Mouse (Mus musculus): ENCODE measurements at regions not wholly inside any gene's neighbourhood (a gene's known extent, or its start where the extent isn't known, plus 50 kb on each side); places are given as distances from the start of the nearest gene placed in this dataset.

- no peak for DNase-seq (ENCODE audit: low spot score)
These were observed 66.2 kb downstream of the A730009L09Rik start for GRCm38 (mm10) chr16:84581166-84581565.

GRCm38 (mm10) chr16:84583323-84583722, 68.4 kb downstream of the A730009L09Rik start:
- DNase-seq (ENCODE audit: low spot score), result peak; percentile 3

- no peak for DNase-seq (ENCODE audit: low spot score)
These were observed 68.9 kb downstream of the A730009L09Rik start for GRCm38 (mm10) chr16:84583773-84584229.

DNA sequence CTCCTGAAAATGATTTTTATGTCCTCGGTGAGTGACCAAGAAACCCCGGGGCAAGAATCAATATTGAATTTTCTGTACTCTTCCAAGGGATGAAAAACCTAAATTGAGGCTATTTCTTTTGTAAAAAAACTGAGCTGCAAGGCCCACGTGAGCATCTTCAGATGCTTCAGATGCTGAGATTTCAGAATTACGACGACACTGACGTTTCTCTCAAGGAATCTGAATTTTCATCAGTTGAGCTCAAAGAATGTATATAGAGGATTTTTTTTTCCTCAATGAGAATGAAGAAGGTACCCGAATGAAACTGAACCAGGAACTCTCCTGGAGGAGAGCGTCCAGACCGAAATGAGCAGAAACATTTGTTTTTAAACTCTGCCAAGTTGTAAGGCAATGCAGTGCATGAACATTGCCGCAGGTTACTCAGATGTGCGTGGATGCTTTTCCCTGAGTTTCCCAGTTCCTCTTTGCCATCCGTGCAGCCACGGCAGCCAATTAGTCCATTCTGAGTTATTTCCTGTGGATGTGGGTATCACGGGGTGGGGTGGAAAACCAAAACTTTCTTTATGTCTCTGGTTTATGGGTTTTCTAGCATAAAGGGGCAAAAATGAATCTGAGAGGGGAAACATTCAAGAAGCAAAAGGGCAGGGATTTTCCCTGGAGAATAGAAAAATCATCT, 69.9 kb downstream of the A730009L09Rik start:
- DNase-seq (ENCODE audit: low spot score), result no peak

- DNase-seq (ENCODE audit: low spot score), result no peak
These were observed 78.1 kb downstream of the A730009L09Rik start for GRCm38 (mm10) chr16:84592978-84593377.

DNA sequence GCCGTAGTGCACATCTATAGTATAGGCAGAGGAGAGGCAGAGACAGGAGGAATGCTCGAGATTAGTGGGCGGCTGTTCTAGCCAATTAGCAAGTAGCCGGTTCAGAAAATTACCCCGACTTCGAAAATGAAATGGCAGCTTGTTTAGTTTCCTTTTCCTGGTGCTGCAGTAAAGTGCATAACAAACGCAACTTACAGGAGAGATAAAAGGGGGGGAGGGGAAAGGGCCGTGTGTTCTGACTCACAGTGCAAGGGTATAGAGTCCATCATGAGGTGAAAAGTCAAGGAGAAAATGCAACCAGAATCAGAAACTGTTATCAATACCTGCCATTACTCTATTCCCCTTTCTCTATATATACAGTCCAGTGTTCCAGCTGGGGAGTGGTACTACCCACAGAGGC, 88.0 kb downstream of the A730009L09Rik start:
- DNase-seq (ENCODE audit: low spot score), result no peak

- no peak for DNase-seq (ENCODE audit: low spot score)
These were observed 88.7 kb downstream of the A730009L09Rik start for GRCm38 (mm10) chr16:84603465-84604205.

DNA sequence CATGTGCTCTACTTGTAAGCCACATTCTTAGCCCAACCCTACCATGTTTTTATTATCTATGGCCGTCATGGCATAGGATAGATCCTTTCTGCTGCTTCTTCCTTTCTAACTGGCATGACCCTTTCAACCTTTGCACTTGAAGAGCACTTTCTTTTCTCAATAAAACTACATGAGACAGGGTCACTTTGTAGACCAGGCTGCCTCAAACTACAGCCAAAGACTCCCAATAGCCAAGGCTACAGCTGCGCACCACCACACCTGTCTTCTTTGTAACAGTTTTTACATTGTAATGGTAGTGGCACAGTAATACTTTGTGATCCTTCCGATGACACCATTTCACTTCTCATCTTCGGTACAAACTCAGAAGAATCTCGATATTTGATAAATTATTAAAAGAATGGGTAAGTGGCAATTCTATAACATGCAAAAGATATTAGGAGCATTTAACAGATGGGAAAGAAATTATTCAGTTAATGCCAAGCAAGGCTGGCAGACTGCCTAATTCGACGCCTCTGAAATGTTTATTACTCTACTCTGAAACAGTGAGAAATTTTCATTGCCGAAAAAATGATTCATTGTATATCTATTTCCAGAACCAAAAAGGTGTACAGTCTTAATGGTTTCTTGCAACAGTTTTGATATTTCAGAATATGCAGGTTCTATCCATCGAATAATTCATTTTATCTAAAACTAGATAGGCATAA, 89.5 kb downstream of the A730009L09Rik start:
- no peak for DNase-seq (ENCODE audit: low spot score)

- no peak for DNase-seq (ENCODE audit: low spot score)
These were observed 91.3 kb downstream of the A730009L09Rik start for GRCm38 (mm10) chr16:84606010-84606803.

GRCm38 (mm10) chr16:84606804-84607095, 91.8 kb downstream of the A730009L09Rik start:
- no peak for DNase-seq (ENCODE audit: low spot score)

GRCm38 (mm10) chr16:84607503-84607902, 92.6 kb downstream of the A730009L09Rik start:
- no peak for DNase-seq (ENCODE audit: low spot score)

DNA sequence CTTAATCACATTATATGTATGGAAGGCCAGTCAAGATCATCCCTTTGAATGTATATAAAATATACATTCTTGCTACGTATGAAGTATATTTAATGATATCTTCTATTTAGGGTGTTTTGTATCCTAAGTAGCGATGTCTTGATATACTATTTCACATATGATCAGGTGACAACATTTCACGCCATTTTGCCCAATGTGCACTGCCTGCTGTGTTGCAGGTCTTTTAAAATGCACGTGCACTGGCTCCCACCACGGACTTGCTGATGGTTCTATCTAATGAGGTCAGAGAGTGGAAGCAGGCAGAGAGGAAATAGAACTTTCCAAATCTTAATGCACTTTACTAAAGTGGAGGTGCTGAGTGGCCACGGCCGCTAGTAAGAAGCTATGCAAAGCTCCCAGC, 100.8 kb downstream of the A730009L09Rik start:
- no peak for DNase-seq (ENCODE audit: low spot score)

DNA sequence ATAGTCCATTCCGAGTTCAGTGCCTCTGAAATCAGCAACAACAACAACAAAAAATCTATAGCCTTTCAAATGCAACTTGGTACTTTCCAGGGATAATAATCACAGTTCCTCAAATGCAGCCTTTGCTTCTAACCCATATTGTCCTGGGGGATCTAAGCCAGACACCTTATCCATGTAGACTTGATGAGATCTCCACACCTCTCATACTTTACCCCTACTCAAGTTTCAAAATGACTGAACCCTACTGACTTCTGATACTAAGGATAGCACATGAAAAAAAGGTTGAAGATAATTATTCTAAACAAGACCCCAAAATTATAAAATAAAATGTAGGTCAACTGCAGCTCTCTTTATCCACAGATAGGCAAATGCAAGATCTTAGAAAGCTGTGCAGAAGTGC, 101.2 kb downstream of the A730009L09Rik start:
- no peak for DNase-seq (ENCODE audit: low spot score)

GRCm38 (mm10) chr16:84618379-84618778, 103.5 kb downstream of the A730009L09Rik start:
- DNase-seq (ENCODE audit: low spot score), result no peak

DNA sequence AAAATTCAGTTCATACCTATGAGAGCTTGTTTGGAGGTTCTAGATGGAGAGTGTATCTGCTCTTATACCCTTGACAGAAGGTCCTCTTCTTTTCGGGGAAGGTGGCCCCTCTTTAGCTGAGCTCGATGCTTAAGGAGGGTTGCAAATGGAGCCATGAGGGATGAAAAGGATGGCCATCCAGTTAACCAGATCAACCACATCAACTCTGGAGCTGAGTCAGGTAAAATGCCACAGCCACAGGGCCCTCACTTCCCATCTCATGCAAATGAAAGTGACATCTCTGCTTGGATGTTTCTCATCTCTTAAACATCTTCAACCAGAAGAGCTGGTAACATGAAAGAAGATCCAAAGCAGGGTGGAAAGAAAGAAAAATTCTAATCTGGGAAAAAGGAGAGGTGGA, 105.0 kb downstream of the A730009L09Rik start:
- DNase-seq (ENCODE audit: low spot score), result no peak

- DNase-seq (ENCODE audit: low spot score), result no peak
These were observed 105.9 kb downstream of the A730009L09Rik start for GRCm38 (mm10) chr16:84620861-84621260.

DNA sequence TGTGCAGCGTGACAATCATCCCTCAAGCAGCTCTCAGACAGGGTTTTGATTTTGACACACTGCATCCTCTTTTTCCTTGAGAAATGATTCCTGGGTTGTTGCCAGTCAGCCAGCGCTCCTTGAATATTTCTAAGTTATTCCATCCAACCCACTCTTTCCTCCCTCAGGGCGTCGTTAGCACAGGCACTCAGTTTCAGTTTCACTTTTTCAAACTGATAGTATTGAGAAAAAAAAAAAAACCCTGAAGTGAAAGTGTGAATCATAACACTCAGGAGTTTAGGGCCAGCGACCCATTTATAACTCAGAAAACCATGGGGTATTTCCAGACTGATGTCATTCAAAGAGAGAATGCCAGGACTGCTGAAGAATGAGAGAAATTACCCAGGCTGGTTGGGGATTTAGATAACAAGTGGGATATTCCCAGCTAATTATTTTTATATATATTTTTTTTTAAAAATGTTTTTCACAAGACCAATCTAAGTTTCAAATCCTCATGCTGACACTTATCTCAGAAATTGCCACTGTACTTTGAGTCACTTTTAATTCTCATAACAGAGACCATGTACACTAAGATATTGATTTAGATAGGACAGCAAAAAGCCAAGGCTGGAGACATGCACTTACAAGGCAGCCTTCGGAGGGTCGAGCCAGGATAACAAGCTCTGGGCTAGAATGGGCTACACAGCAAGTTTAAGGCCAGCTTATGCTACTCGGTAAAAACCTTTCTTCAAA, 106.5 kb downstream of the A730009L09Rik start:
- no peak for DNase-seq (ENCODE audit: low spot score)

DNA sequence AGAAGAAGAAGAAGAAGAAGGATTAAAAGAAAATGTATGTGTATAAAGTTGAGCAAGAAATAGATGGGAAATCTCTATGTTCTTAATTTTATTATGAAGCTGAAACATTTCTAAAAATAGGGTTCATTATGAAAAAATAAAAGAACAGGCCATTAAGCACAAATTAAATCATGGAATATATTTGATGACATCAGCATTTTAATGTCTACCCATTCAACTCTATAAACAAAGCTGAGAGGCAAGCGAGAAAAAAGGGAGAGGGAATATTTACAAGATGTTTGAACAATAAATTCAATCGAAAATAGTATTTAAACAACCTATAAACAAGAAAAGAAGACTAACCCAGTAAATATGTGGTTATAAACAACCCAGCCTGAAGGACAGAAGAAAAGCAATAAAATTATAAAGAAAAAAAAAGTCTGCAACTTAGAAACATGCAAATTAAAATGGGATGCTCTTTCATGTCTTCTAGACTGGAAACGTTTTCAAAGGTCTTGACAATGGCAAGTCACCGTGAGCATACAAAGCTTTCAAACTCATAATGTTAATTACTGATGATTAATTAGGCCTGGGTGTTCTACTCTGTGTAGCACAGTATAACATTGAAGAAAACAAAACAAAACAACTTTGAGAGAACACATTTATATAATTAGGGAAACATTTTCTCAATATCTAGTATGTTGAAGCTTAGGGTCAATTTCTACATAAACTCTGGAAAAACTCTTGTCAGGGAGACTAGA, 108.6 kb downstream of the A730009L09Rik start:
- no peak for DNase-seq (ENCODE audit: low spot score)

DNA sequence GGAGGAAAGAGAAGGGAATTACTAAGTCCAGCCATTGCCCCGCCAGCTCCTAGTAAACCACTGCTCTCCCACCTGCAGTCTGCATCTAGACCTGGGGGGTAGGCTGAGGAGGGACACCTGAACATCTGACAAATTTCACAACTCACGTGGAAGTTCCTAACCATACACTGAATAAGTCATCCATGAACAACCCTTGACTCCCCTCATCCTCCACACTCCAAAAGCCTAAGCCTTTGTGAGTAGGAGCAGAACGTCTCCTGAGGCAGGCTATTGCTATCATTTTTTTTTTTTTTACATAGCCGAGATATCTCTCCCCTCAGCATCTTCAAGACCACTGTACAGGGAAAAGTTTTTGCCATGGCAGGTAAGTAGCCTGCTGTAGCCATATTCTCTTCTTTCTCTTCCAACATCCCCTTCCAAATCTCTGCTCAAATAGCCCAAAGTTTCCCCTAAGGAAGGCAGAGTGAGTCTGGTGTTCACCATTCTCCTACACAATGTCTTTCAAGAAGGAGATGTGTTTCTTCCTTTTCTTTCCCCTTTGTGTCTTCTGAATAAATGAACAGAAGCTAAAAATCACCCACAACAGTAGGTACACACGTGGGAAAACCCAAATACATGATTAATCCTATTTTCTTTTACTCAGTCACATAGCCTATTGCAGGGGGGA, 109.7 kb downstream of the A730009L09Rik start:
- no peak for DNase-seq (ENCODE audit: low spot score)

DNA sequence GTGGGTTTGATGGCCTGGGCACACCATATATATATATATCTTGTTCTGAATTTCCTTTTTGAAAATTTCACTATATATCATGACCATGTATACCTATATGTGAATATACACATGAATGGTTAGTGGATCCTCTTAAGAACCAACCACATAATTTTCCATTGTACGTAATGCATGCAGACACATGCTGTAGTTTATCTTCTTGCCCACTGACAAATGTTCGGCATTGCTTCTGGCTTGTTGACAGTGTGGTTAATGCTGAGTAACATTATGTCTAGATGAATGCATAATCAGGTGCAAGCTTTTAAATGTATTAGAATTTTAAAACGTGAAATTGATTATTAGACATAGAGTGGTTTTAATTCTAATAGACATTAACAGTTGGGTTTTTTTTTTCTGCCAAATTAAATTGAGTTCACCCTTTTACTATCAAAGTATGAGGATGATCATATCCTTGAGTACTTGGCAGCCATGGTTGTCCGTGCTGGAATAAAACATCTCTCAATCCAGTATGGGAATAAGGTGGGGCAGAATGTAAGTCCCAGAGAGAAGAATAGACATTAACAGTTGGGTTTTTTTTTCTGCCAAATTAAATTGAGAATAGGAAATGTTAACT, 110.3 kb downstream of the A730009L09Rik start:
- DNase-seq (ENCODE audit: low spot score), result no peak

Data from c-Kit-positive CD71-positive TER-119-positive erythroid progenitor cells, embryonic 14.5 days (primary cell).